Mouse (Mus musculus): ENCODE measurements around the gene Nxf1.
A peak's percentile ranks its signal among the peaks of the same experiment; 100 is the strongest.

DNA sequence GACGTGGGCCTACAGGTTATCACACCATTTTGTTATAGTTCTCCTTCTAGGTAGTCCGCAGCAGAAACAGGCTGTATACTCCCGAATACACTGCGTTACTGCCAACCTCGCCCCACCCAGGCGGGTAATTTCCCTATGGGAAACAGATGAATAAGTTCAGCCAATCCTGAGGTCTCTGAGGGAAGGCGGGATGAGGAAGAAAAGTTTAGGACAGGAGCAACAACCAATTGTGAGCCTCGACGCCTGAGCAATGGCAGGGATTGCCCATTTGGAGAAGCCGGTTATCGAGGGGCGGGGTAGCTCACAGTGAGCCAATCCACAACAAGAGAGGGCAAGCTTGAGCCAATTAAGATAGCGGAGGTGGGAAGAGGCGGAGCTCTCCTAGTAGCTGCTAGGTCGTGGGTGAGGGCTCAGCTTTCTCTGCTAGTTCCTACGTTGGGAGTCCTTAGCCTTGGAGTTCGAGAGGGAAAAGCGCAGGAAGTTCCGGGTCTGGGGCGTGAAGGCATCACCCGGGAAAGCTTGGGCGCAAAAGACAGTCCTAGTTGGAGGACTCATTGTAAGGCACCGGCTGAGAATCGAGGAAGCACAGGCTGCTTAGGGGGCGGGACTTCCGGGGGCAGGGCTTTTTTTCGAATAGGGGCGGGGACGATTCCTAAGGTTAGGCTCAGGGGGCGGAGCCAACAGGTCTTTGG is 45.4 kb downstream of the Nxf1 start, which contains the start of gene Zbtb3:
- no peak for TF ChIP-seq CTCF (IDR thresholded peaks at IDR 0.05)
- peak; percentile 77 for TF ChIP-seq EP300 (IDR thresholded peaks at IDR 0.05)

Measured in lung, postnatal 0 days (tissue).